In genomic region chr13:73712228-73712627, GRCm38 (mm10) we compare ENCODE assay signal across 30 mouse cellular contexts. TPM values are rescaled to one million over a fixed set of nuclear protein-coding genes. Genes with fewer than 3 reads are reported as not detected.
DNase-seq lines count a peak whose midpoint lies in the region; ATAC-seq and TF ChIP-seq lines count a peak whose summit lies in the region.
"Had no signal": no experiment of that assay in that cellular context is flagged by ENCODE, and none has a peak within 500 bp of the region (broad histone marks: within the 10 kb centered on the region; RNA-seq: fewer than 3 reads in every experiment).

No protein-coding gene starts in this region.

- peaks cover 21% of the 10 kb centered on the region for H3K4me1 ChIP-seq in kidney, adult 2 months (ENCODE audit: control insufficient read depth, insufficient read depth, low read length)
- peaks cover 55% of the 10 kb centered on the region for H3K4me1 ChIP-seq in thymus, adult 2 months (replicated peaks; ENCODE audit: control insufficient read depth, insufficient read depth, low read length)
- no peaks in the 10 kb centered on the region; the same call in 1 of the 2 replicates for H3K4me1 ChIP-seq in intestine, postnatal 0 days (replicated peaks; ENCODE audit: control insufficient read depth, insufficient read depth, low read length)
- H3K4me1 ChIP-seq in midbrain, embryonic 13.5 days (replicated peaks): no peaks in the 10 kb centered on the region
- H3K4me1 ChIP-seq: embryonic facial prominence, embryonic 12.5 days; heart, embryonic 13.5 days; limb, embryonic 12.5 days; lung, embryonic 15.5 days; midbrain, embryonic 10.5 days; neural tube, embryonic 13.5 days had no signal

- peak overlapping the region; percentile 86; the same call in 1 of the 2 replicates for H3K27ac ChIP-seq in kidney, adult 2 months (ENCODE audit: insufficient read depth, low read depth, low read length)
- peak overlapping the region; percentile 77 for H3K27ac ChIP-seq in thymus, adult 2 months (ENCODE audit: control insufficient read depth, insufficient read depth, low read length)
- H3K27ac ChIP-seq in intestine, postnatal 0 days (ENCODE audit: low read depth, low read length): peak overlapping the region; percentile 62
- H3K27ac ChIP-seq in midbrain, embryonic 13.5 days: no peak overlapping the region
- H3K27ac ChIP-seq: embryonic facial prominence, embryonic 12.5 days; heart, embryonic 13.5 days; hindbrain, embryonic 14.5 days; left cerebral cortex, adult 2 months; limb, embryonic 12.5 days; liver, embryonic 14.5 days; lung, embryonic 15.5 days; midbrain, embryonic 10.5 days; neural tube, embryonic 13.5 days had no signal

- 67% methylated on average over 3 of the region's 3 CpGs for WGBS in kidney, adult 2 months
- 90% methylated on average over 3 of the region's 3 CpGs for WGBS in thymus, adult 2 months
- WGBS in intestine, postnatal 0 days: 68% methylated on average over 3 of the region's 3 CpGs
- WGBS in midbrain, embryonic 13.5 days: 79% methylated on average over 3 of the region's 3 CpGs

- H3K4me3 ChIP-seq in kidney, adult 2 months (ENCODE audit: insufficient read depth, low read depth, low read length): no peak overlapping the region
- no peak overlapping the region for H3K4me3 ChIP-seq in thymus, adult 2 months (ENCODE audit: control insufficient read depth, insufficient read depth, low read length)
- H3K4me3 ChIP-seq in intestine, postnatal 0 days (ENCODE audit: low read depth, low read length): no peak overlapping the region
- no peak overlapping the region for H3K4me3 ChIP-seq in midbrain, embryonic 13.5 days (replicated peaks)
- H3K4me3 ChIP-seq: embryonic facial prominence, embryonic 12.5 days; erythroblast, embryonic 14.5 days; heart, embryonic 13.5 days; left cerebral cortex, adult 2 months; limb, embryonic 12.5 days; lung, embryonic 15.5 days; midbrain, embryonic 10.5 days; neural tube, embryonic 13.5 days had no signal

- H3K36me3 ChIP-seq in kidney, adult 2 months (ENCODE audit: control insufficient read depth, insufficient read depth, low read length): no peaks in the 10 kb centered on the region
- H3K36me3 ChIP-seq in thymus, adult 2 months (ENCODE audit: control insufficient read depth, insufficient read depth, low read length): no peaks in the 10 kb centered on the region
- no peaks in the 10 kb centered on the region for H3K36me3 ChIP-seq in intestine, postnatal 0 days (ENCODE audit: control insufficient read depth, insufficient read depth)
- no peaks in the 10 kb centered on the region for H3K36me3 ChIP-seq in midbrain, embryonic 13.5 days
- H3K36me3 ChIP-seq: embryonic facial prominence, embryonic 12.5 days; heart, embryonic 13.5 days; limb, embryonic 12.5 days; lung, embryonic 15.5 days; midbrain, embryonic 10.5 days; neural tube, embryonic 13.5 days had no signal

- no peak overlapping the region for H3K4me2 ChIP-seq in intestine, postnatal 0 days (replicated peaks; ENCODE audit: low read depth)
- H3K4me2 ChIP-seq in midbrain, embryonic 13.5 days (replicated peaks): no peak overlapping the region
- H3K4me2 ChIP-seq: embryonic facial prominence, embryonic 12.5 days; heart, embryonic 13.5 days; hindbrain, embryonic 14.5 days; limb, embryonic 12.5 days; lung, embryonic 15.5 days; neural tube, embryonic 13.5 days had no signal

- TF ChIP-seq POLR2A in kidney, adult 2 months (IDR thresholded peaks at IDR 0.05; ENCODE audit: low read depth, low read length): no peak
- no peak for TF ChIP-seq POLR2A in thymus, adult 2 months (IDR thresholded peaks at IDR 0.05; ENCODE audit: control insufficient read depth, extremely low read depth, insufficient read depth, low read length, poor library complexity)

- H3K9ac ChIP-seq in intestine, postnatal 0 days (ENCODE audit: low read depth, low read length): no peak overlapping the region
- H3K9ac ChIP-seq in midbrain, embryonic 13.5 days (replicated peaks): no peak overlapping the region
- H3K9ac ChIP-seq: embryonic facial prominence, embryonic 12.5 days; heart, embryonic 13.5 days; hindbrain, embryonic 14.5 days; limb, embryonic 12.5 days; liver, embryonic 14.5 days; lung, embryonic 15.5 days; neural tube, embryonic 13.5 days had no signal

- no peak for DNase-seq in kidney, adult 2 months
- DNase-seq in kidney, postnatal 36 days: no peak
- no peak for DNase-seq in thymus, adult 2 months
- no peak for DNase-seq in thymus, postnatal 14 days
- no peak for DNase-seq in MN1 (ENCODE audit: low spot score)
- DNase-seq: adrenal gland, postnatal 14 days; B cell, adult 2 months; cerebellum, adult 11 months; cerebellum, adult 9-10 months; cerebellum, postnatal 36 days; gastrocnemius, postnatal 10 days; heart, postnatal 10 days; kidney, postnatal 10 days; thymus, postnatal 36 days had no signal

- no peak for TF ChIP-seq CTCF in kidney, adult 2 months (conservative IDR thresholded peaks at IDR 0.05; ENCODE audit: insufficient read depth, insufficient read length, low read depth, low read length)
- TF ChIP-seq CTCF in thymus, adult 2 months (IDR thresholded peaks at IDR 0.05; ENCODE audit: borderline replicate concordance, control insufficient read depth, extremely low read depth, insufficient read depth, low read length, poor library complexity): no peak
- TF ChIP-seq CTCF in intestine, postnatal 0 days (IDR thresholded peaks at IDR 0.05; ENCODE audit: low read depth): no peak

- no peaks in the 10 kb centered on the region for H3K27me3 ChIP-seq in kidney, adult 2 months (replicated peaks; ENCODE audit: control insufficient read depth, insufficient read depth, low read length)
- no peaks in the 10 kb centered on the region for H3K27me3 ChIP-seq in thymus, adult 2 months (ENCODE audit: control insufficient read depth, insufficient read depth, low read length)
- no peaks in the 10 kb centered on the region for H3K27me3 ChIP-seq in intestine, postnatal 0 days (replicated peaks; ENCODE audit: control insufficient read depth, insufficient read depth, low read length)
- H3K27me3 ChIP-seq in midbrain, embryonic 13.5 days: no peaks in the 10 kb centered on the region
- H3K27me3 ChIP-seq: embryonic facial prominence, embryonic 12.5 days; limb, embryonic 12.5 days; lung, embryonic 15.5 days; neural tube, embryonic 13.5 days had no signal

- ATAC-seq in intestine, postnatal 0 days: peak; percentile 50
- no peak for ATAC-seq in midbrain, embryonic 13.5 days
- ATAC-seq: forebrain, embryonic 16.5 days had no signal

- no peaks in the 10 kb centered on the region for H3K9me3 ChIP-seq in intestine, postnatal 0 days (ENCODE audit: control insufficient read depth)
- H3K9me3 ChIP-seq in midbrain, embryonic 13.5 days: no peaks in the 10 kb centered on the region
- H3K9me3 ChIP-seq: embryonic facial prominence, embryonic 12.5 days; heart, embryonic 13.5 days; limb, embryonic 12.5 days; lung, embryonic 15.5 days; midbrain, embryonic 10.5 days; neural tube, embryonic 13.5 days had no signal

RNA-seq across cellular contexts. Expression of gene Slc6a19, which starts 7.6 kb away (rescaled TPM):
- 884 and 1,011 TPM in 2 replicates for polyA plus RNA-seq in kidney, adult 2 months (2012; rRNA removed)
- 18.6 and 40.6 TPM in 2 replicates for polyA plus RNA-seq in thymus, adult 2 months (2012; rRNA removed)
- 110 and 119 TPM in 2 replicates for polyA plus RNA-seq in intestine, postnatal 0 days (2015; fragmentation: Nextera tagmentation; extraction: Ambion mirVana)
- 0.06 and 0.09 TPM in 2 replicates for polyA plus RNA-seq in midbrain, embryonic 13.5 days (2015; fragmentation: Nextera tagmentation; extraction: Ambion mirVana)
- polyA plus RNA-seq: erythroblast, embryonic 14.5 days; forebrain, embryonic 11.5 days; heart, embryonic 13.5 days; limb, embryonic 12.5 days; lung, embryonic 15.5 days; stomach, embryonic 14.5 days had no signal

RNA-seq across cellular contexts. Expression of gene Slc12a7, which starts 20.7 kb away (rescaled TPM):
- 104 and 109 TPM in 2 replicates for polyA plus RNA-seq in kidney, adult 2 months (2012; rRNA removed)
- polyA plus RNA-seq in thymus, adult 2 months (2012; rRNA removed): 144 and 156 TPM in 2 replicates
- 12.9 and 13.4 TPM in 2 replicates for polyA plus RNA-seq in intestine, postnatal 0 days (2015; fragmentation: Nextera tagmentation; extraction: Ambion mirVana)
- polyA plus RNA-seq in midbrain, embryonic 13.5 days (2015; fragmentation: Nextera tagmentation; extraction: Ambion mirVana): 16.0 and 18.5 TPM in 2 replicates

RNA-seq across cellular contexts. Expression of gene Slc6a18, which starts 34.4 kb away (rescaled TPM):
- polyA plus RNA-seq in kidney, adult 2 months (2012; rRNA removed): 438 and 863 TPM in 2 replicates
- polyA plus RNA-seq in thymus, adult 2 months (2012; rRNA removed): 0.15 and 0.26 TPM in 2 replicates
- 0.04 and 0.20 TPM in 2 replicates for polyA plus RNA-seq in intestine, postnatal 0 days (2015; fragmentation: Nextera tagmentation; extraction: Ambion mirVana)
- polyA plus RNA-seq in midbrain, embryonic 13.5 days (2015; fragmentation: Nextera tagmentation; extraction: Ambion mirVana): not detected in 2 replicates
- polyA plus RNA-seq: embryonic facial prominence, embryonic 12.5 days; erythroblast, embryonic 14.5 days; forebrain, embryonic 11.5 days; forebrain, embryonic 16.5 days; heart, embryonic 13.5 days; hindbrain, embryonic 14.5 days; limb, embryonic 12.5 days; liver, embryonic 14.5 days; lung, embryonic 15.5 days; midbrain, embryonic 10.5 days; midbrain, postnatal 0 days; neural tube, embryonic 13.5 days; stomach, embryonic 14.5 days had no signal

Comparison
In these comparisons a context has a peak if more than half of its experiments do, and no peak if none do; other contexts are left out.
1. RNA of gene Slc6a19, which starts 7.6 kb away (polyA plus RNA-seq): 884 to 1,011 TPM in kidney, adult 2 months, 110 to 119 TPM in intestine, postnatal 0 days and 18.6 to 40.6 TPM in thymus, adult 2 months; 0.06 to 0.09 TPM in midbrain, embryonic 13.5 days; every median in the first group is over 10 times any median in the second.
2. RNA of gene Slc6a18, which starts 34.4 kb away (polyA plus RNA-seq): 438 to 863 TPM in kidney, adult 2 months; 0.04 to 0.20 TPM in intestine, postnatal 0 days, 0.15 to 0.26 TPM in thymus, adult 2 months and not detected in midbrain, embryonic 13.5 days; every median in the first group is over 100 times any median in the second.